Mouse (Mus musculus) thymus, adult 18-20 months (tissue): ENCODE data around the gene Smim8.
"Not testable (repeated sequence)": the region's sequence is repeated elsewhere in the genome, so short reads cannot be mapped to it uniquely, and the experiment has no call there.

ENCODE experiments used
- DNase-seq, 2 experiments: peaks; one replicate each; pipeline ENCODE4 v3.0.0; 2022; ENCODE audit warnings: mixed read lengths in 2 of 2

The Smim8 gene

GRCm38 (mm10) chr4:34777677-34778527 lies at the start of gene Smim8:
TSS of gene Smim8 (minus strand) at chr4:34778423.
- peak; percentile 71 to 76 for DNase-seq

GRCm38 (mm10) chr4:34823901-34824300 lies 45.7 kb upstream of the Smim8 start:
- no peak for DNase-seq

GRCm38 (mm10) chr4:34819904-34820303 lies 41.7 kb upstream of the Smim8 start:
- DNase-seq, result no peak

GRCm38 (mm10) chr4:34801166-34802034 lies 23.2 kb upstream of the Smim8 start:
- DNase-seq, result no peak

GRCm38 (mm10) chr4:34798005-34798404 lies 19.8 kb upstream of the Smim8 start:
- DNase-seq, result no peak

GRCm38 (mm10) chr4:34797294-34797983 lies 19.2 kb upstream of the Smim8 start:
- DNase-seq, result no peak

GRCm38 (mm10) chr4:34796294-34796693 lies 18.1 kb upstream of the Smim8 start:
- DNase-seq, result no peak

- no peak for DNase-seq
Observed at GRCm38 (mm10) chr4:34786476-34786875, 8.3 kb upstream of the Smim8 start.

GRCm38 (mm10) chr4:34785646-34786045 lies 7.4 kb upstream of the Smim8 start:
- DNase-seq, result no peak

- DNase-seq, result no peak
Observed at GRCm38 (mm10) chr4:34784865-34785264, 6.6 kb upstream of the Smim8 start.

GRCm38 (mm10) chr4:34782730-34783129 lies 4.5 kb upstream of the Smim8 start:
- no peak for DNase-seq

- no peak for DNase-seq
Observed at GRCm38 (mm10) chr4:34771652-34772371, 6.4 kb downstream of the Smim8 start.

GRCm38 (mm10) chr4:34756163-34756562 lies 22.1 kb downstream of the Smim8 start, which contains the start of gene Gm136:
TSS of gene Gm136 (minus strand) at chr4:34756263.
- DNase-seq, result no peak

- DNase-seq, result no peak
Observed at GRCm38 (mm10) chr4:34749236-34749635, 29.0 kb downstream of the Smim8 start.

GRCm38 (mm10) chr4:34734461-34734860 lies 43.8 kb downstream of the Smim8 start:
- no peak for DNase-seq

- DNase-seq, result not testable (repeated sequence)
Observed at GRCm38 (mm10) chr4:34733415-34733814, 44.8 kb downstream of the Smim8 start.

- DNase-seq, result peak in 1 of 2 experiments; percentile 5
Observed at GRCm38 (mm10) chr4:34729851-34730341, 48.3 kb downstream of the Smim8 start, which contains the start of gene Cfap206. TSS of gene Cfap206 (minus strand) at chr4:34730206.

- not testable (repeated sequence) for DNase-seq
Observed at GRCm38 (mm10) chr4:34725710-34726109, 52.5 kb downstream of the Smim8 start.

- DNase-seq, result no peak
Observed at GRCm38 (mm10) chr4:34724306-34724705, 53.9 kb downstream of the Smim8 start.

GRCm38 (mm10) chr4:34723186-34723585 lies 55.0 kb downstream of the Smim8 start:
- no peak for DNase-seq

- DNase-seq, result no peak
Observed at GRCm38 (mm10) chr4:34720127-34720895, 57.9 kb downstream of the Smim8 start.
